Mouse (Mus musculus): ENCODE results near the gene Elane.
A peak's percentile ranks its signal among the peaks of the same experiment; 100 is the strongest.

Gene Elane

DNA sequence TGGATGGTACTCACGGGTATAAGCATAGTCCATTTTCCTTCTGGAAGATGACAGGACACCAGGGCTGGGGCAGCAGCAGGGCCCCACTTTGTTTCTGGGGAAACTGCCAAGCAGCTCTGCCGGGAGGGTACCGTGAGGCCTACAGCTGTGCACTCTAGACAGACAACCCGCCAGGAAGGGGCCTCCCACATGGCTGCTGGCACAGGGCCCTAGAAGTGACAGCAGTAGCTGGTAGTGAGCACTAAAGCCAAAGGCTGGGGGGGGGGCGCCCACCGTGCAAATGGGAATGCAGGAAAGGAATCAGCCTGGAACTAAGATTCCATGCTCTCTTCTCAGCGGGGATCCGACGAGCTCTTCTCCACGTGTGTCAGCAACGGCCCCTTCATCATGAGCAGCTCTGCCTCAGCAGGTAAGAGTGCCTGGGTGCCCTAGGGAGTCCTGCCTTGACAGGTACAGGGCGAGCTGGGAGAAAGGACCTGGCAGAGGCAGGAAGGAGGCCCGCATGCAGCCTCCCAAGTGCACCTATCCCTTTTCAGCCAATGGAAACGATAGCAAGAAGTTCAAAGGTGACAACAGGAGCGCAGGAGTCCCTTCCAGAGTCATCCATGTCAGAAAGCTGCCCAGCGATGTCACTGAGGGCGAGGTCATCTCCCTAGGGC is 27.5 kb upstream of the Elane start:
- DNase-seq: peak; percentile 90

DNA sequence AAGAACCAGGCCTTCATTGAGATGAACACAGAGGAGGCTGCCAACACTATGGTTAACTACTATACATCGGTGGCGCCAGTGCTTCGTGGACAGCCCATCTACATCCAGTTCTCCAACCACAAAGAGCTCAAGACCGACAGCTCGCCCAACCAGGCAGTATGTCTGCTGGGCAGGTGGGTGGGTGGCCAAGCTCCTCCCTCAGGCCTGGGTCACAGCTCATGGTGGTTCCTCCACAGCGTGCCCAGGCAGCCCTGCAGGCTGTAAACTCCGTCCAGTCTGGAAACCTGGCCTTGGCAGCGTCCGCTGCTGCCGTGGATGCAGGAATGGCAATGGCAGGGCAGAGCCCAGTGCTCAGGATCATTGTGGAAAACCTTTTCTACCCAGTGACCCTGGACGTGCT is 26.9 kb upstream of the Elane start:
- DNase-seq: no peak

DNA sequence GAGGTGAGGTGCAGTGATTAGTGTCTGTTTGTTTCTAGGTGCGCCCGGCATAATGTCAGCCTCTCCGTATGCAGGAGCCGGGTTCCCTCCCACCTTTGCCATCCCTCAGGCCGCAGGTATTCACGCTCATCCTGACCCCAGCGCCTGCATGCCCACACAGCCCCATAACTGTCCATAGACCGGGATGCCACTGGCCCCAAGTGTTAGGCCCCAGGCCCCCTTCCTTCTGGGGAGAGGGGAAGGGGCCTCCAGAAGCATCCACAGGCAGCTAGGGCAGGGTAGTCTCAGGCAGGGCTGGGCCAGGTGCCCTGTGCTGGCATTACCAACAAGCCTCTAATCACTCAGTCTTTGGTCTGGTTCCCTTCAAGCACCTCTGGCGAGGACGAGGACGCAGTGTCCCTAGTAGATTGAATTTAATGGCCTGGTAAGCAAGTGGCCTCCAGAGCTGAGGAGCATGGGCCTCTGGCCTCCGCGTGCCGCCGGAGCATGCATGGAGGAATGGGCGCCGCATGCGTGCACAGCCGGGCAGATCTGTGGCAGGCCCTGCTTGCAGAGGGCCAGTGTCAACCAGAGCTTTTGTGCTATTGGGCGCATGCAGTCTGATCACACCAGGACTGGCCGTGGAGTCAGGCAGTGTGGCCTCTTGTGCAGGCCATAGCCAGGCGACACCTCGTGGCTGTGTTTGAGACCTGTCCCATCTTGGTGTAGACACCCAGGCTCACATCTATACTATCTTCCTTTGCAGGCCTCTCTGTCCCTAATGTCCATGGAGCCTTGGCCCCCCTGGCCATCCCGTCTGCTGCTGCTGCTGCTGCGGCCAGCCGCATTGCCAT is 25.8 kb upstream of the Elane start:
- no peak for DNase-seq

DNA sequence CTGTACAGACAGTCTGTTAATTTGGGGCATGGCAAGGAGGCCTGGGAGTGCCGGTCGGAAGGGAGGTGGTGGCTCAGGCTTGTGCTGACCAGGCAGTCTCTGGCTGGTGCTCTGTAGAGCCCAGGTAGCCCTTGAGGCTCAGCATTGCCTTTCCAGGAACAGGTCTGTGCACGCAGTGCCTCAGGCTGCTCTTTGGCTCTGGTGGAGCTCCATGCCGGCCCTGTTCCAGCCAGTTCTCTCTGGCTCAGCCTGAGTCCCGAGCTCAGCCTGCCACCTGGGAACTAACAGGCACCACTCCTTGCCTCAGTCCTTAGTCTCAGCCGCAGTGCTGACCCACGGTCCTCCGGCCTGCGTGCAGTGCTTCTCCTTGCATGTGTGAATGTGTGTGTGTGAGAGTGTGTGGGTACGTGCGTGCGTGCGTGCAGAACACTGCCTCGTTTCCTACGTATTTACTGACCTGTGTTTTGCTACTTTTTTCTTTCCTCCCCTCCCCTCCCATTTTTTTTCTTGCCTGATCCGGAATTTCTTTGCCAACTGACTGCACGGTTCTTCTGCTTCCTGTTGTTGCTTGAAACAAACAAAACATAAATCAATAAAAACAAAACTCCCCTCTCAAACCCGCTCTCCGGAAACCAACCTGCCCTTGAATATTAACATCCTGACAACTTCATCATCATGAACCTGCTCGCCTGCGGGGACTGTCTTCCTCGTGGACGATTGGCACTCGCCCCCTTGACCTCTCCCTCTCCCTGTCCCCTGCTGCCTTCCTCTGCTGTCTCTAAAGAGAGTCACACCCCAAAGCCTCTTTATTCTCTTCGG is 24.6 kb upstream of the Elane start:
- DNase-seq: no peak

DNA sequence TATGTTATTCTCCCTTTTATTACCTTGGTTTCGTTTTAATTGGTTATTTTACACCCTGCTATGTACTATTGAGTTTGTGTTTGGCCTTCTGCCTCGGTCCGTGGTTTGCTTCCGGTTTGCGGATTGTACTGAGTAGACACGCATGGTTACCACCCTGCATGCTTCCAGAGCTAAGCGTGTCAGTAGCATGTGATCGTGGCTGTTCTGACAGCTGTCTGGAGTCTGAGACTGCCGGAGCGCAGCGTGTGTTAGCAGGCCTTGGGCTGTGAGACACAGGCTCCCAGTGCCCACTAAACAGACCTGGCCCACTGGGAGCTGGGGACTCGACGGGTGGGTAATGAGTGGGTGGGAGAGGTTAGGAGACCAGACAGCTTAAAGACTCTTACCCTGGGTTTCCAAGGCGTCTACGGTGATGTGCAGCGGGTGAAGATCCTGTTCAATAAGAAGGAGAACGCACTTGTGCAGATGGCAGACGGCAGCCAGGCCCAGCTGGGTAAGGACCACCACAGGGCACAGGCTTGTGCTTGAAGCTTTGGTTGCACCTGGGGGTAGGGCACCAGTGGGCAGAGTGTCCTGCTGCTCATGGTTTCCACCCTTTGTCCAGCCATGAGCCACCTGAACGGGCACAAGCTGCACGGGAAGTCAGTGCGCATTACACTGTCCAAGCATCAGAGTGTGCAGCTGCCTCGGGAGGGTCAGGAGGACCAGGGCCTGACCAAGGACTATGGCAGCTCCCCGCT is 23.8 kb upstream of the Elane start:
- no peak for DNase-seq

DNA sequence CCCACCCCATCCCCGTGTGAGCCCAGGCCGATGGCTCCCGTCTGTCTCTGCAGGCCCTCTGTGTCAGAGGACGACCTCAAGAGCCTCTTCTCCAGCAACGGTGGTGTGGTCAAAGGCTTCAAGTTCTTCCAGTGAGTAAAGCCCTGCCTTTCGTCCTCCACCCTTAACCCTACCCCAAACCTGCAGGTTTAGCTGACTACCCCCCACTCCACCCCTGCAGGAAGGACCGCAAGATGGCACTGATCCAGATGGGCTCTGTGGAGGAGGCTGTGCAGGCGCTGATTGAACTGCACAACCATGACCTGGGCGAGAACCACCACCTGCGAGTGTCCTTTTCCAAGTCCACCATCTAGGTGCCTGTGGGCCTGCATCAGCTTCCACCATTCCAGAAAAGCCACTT is 23.1 kb upstream of the Elane start:
- DNase-seq: no peak

DNA sequence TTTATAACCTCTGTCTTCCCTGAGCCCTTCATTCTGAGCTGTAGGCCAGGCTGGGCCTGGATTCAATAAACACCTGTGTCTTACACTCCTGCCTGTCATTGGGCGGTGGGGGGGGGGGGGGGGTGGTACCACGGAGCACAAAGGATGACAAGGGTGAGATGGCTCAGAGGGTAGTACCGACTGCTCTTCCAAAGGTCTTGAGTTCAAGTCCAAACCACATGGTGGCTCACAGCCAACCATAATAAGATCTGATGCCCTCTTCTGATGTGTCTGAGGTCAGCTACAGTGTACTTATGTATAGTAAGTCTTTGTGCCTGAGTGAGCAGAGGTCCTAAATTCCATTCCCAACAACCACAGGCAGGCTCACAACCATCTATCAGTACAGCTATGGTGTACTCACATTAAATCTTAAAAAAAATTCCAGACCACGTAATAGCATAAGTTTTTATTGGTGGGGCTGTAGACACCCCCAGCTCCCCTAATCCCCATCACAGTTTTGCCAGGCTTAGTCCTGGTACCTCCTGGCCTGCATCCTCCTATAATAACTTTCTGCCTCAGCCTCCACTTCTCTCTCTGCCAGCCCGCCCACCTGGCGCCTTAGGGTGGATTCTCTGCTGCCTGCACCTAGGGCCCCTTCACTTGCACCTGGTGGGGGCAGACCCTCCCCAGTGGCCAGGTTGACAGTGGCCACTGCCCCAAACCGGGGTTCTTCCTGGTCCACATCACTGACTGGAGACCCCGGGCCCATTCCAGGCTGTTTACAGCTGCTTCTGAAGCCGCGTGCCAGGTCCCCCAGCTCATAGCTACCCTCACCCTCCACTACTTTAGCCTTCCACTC is 21.5 kb upstream of the Elane start:
- DNase-seq: no peak

DNA sequence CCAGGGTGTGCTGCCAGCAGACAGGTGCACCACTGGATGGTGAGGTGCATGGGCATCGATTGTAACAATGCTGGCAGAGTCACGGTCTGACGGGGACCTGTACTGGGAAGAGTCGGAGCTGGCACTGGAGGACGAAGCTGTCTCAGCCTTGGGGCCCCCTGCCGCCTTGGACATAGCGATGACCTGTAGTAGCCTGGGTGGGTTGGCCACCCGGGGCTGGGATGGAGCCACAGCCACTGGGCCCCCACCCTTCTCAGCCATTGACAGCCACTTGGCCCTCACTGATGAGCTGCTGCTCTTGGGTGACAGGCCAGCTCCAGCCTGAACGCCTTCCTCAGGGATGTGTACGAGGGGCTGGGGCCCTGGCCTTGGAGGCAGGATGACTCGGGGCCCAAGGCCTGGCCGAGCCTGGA is 20.9 kb upstream of the Elane start:
- no peak for DNase-seq

DNA sequence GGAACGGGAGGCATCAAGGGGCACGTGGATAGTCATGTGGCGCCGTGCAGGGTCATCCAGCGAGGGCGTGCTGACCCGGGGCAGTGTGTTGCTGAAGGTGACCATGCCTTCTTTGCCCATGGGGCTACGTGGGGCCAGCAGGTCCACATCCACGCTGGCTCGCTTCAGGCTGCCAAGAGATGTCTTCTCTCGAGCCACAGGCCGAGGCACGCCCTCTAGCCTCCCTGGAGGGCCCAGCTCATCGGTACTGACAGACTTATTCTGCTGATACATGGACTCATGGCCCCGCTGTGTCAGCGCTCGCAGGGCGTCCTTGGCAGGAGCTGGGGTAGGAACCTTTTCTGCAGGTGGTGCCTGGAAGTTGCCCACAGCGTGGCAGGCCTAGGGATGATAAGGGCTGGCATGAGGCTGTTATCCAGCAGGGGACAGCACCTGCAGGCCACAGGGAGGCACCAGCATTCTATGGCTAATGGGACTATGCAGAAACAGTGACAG is 20.2 kb upstream of the Elane start:
- no peak for DNase-seq

DNA sequence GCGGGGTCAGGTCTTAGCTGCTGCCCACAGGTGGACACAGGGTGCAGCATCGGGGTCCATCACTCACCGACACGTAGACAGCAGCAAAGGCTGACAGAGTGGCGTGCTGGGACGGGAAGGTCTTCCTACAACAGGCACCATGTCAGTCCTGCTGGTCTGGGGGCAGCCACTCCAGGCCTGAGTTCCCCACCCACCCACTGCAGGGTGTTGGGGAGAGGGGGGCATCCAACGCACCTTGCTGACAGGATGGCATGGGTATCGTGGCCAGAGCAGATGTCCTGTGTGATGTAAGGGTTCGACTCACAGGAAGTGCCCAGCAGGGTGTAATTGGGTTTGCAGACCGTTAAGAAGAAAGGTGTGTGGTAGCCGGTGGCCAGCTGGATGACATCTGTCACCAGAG is 19.4 kb upstream of the Elane start:
- DNase-seq: no peak

DNA sequence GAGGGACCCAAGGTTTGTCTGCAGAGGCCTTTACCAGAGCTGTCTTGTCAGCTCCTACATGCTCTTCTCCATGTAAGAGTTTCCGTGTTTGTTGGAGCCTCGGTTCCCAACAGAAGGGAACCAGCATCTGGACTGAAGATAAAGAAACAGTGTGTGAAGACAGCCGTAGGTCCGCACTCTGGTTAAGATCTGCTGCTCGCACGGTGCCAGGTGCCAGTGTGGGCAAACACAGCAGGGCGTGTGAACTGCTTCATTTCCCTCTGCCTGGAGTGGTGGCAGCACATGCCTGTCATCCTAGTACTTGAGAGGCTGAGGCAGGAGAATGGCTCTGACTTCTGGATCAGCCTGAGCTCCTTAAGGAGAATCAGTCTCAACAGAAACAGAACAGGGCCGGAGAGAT is 14.2 kb upstream of the Elane start:
- no peak for DNase-seq

DNA sequence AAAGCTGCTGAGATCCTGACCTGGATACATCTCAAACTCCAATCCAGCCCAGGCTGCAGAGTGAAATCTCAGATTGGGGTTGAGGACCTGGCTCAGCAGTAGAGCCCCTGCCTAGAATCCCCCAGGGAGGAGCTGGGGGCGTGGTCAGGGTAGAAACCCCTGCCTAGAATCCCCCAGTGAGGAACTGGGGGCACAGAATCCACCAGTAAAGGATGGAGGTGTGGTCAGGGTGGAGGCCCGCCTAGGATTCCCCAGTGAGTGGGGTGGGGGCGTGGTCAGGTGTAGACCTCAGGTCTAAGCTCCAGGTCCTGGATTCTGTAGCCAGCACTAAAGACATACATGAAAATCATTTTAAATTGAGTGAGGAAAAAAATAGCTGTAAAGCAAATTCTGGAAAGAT is 13.2 kb upstream of the Elane start:
- DNase-seq: no peak

DNA sequence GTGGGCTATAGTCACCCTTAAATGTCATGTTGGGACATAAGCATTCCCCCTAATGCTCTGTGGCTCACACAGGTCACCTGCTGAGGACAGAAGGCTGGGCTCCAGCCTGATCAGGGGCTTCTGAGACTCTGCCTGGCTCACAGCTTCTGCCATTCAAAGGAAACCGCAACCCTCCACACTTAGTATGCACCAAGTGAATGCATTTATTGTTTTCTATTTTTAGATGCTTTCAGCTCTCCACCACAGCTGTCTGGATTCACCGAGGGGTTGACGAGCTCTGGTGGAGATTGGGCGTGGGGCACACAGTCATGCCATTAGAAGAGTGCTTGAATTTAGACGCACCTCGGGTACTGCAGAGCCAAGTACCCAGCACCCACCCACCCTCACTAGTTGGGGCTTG is 12.7 kb upstream of the Elane start:
- DNase-seq: no peak

DNA sequence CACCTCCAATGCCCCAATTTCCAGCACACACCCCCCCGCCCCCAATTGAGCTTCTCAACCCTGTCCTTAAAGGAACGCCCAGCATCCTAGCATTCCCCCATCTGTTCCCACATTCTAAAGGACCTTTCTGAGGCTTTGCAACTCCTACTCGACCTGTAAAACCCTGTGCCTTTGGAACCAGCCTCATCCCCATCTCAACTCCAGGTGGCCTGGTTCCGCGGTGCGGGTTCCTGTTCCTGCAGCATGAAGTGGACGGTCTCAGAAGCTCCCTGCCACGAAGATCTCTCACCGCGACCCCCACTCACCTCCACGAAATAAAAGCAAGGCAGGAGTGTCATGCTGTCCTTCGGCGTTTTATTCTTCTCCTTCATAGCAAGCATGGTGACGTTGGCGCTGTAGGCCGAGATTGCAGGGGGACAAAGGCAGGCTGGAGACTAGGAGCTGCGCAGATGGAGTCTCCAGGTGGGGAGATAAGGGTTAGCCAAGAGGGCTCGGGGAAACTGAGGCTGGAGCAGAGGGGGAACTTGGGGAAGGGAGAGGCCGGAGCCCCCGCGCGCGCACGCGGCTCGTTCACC is 12.2 kb upstream of the Elane start:
- no peak for DNase-seq

DNA sequence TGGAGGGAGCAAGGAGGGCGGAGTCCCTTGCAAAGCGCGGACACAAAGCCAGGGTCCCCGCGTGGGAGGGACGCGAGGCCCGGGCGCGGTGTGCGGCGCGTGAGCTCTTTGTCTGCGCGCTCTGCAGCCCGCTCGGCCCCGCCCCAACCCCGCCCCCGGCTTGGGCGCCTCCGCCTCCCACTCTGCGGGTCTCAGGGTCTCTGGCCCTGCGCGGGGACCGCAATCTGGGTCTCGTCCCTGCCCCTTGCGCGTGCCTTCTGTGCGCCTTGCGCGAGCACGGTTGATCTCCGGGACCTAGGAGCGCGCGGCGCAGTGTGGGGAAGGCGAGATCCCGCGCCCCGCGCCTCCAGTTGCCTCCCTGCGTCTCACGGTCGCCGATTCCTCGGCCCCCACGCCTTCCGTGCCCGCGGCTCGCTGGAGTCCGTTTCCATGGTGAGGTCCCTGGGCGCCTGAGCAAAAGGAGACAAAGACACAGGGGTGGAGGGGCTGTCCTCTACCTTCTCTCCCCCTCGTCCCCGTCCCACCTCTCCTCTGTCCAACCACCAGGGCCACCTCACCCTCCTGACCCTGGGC is 11.7 kb upstream of the Elane start, which contains the start of the genes Prtn3 and Plppr3:
Gene Prtn3, plus strand, starts transcription at position 187 of the 573 bp plus-strand sequence.
Gene Plppr3, minus strand, starts transcription at position 345 of the 573 bp plus-strand sequence.
- DNase-seq: no peak

DNA sequence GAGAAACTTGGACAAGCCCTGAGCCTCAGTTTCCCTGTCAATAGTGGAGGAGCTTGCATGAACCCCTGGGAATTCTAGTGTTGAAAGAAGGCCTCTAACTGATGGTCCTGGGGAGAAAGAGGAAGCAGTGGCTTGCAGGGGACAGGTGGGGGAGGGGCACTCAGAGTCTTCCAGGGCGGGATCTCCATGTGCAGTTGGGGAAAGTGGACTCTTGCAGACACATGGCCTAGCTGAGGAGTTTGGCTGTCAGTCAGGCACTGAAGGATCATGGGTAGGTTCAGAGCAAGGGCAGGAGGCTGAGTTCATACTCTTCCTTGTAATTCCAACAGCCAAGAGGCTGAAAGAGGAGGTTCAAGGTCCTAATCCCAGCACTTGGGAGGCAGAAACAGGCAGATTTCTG is 8.9 kb upstream of the Elane start:
- no peak for DNase-seq

DNA sequence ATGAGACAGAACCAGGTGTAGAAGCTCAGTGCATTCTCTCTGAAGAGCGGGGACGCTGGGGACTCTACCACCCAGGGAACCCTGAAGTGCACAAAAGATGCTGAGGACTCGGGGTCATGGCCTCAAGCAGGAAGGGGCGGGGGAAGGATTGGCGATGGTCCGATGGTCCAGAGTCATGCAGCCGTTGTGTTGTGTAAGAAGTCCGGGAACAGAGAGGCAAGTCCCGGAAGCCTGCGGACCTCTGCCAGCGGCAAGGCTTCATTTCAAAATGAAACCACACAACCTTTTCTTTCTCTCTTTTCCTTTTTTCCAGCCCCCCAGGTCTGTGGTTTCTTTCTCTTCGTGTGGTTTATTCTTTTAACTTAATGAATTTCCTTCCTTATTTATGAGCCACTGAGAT is 8.3 kb upstream of the Elane start:
- peak; percentile 77 for DNase-seq

DNA sequence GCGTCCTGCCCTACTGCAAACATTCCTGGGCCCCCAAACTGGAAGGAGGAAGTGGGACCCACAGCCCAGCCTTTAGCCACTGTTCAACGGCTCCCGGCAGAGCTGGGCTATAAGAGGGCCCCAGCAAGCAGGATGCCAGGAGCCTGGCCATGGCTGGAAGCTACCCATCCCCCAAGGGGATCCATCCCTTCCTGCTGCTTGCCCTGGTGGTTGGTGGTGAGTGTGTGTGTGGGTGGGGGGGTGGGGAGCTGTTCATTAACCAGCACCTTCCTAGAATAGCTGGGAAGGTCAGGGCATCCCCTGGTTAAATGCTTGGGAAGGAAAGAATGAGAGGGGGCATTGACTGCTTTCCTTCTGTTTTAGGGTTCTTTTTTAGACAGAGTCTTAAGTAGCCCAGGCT is 6.5 kb upstream of the Elane start:
- DNase-seq: no peak

DNA sequence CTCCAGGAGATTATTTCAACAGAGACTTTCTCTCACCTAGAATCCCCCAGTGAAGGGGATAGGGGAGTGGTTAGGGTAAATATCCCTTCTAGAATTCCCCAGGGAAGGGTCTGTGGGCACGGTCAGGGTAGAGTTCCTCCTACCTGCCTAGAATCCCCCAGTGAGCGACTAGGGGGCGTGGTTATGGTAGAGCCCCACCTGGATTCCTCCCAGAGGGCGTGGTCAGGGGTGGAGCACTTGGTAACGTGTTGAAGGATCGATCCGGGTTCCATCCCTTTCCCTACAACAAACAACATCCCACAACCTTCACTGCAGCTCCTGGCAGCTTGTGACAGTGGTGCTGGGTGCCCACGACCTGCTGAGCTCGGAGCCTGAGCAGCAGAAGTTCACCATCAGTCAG is 5.3 kb upstream of the Elane start:
- DNase-seq: no peak

DNA sequence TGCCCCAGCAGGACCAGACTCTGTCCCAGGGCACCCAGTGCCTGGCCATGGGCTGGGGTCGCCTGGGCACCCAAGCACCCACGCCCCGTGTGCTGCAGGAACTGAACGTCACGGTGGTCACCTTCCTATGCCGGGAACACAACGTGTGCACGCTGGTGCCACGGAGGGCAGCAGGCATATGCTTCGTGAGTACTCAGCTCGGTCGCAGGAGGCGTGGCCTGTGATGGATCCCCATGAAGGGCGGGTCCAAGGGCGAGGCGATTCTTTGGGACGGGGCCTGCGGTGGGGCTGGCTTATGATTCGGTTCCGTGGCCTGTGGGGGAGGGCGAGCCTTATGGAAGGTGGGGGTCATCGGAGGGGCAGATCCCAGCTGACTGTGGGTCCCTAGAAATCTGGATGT is 4.1 kb upstream of the Elane start:
- peak; percentile 66 for DNase-seq

Data from lung, postnatal 10 days (tissue).